Mouse (Mus musculus): ENCODE measurements at regions not wholly inside any gene's neighbourhood (a gene's known extent, or its start where the extent isn't known, plus 50 kb on each side); places are given as distances from the start of the nearest gene placed in this dataset.
A peak's percentile ranks its signal among the peaks of the same experiment; 100 is the strongest.

GRCm38 (mm10) chr13:117423558-117423957 is 178.6 kb upstream of the Hcn1 start:
- no peaks in the 10 kb centered on the region for H3K27me3 ChIP-seq (ENCODE audit: control insufficient read depth, insufficient read depth, low read length)
- WGBS = 90% methylated on average over 4 of the region's 4 CpGs

DNA sequence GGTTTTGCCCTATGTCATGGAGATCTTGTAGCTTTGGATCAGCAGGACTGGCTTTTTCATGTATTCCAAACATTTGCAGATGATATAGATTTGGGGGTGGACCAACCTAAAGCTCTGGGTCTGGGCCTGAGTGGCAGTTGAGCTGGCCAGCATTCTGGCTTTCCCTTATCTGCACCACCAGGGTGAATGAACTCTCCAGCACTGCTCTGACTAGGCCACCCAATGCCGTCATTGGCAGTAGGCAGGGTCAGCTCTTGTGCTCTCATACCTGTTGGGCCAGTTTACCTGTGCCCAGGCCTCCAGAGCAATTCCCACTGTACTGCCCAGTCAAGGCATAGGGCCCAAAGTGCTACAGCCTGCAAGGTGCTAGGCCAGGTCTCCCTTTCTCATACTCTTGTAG is 177.1 kb upstream of the Hcn1 start:
- H3K36me3 ChIP-seq (ENCODE audit: control insufficient read depth, insufficient read depth, low read length) = no peaks in the 10 kb centered on the region
- no peaks in the 10 kb centered on the region for H3K4me1 ChIP-seq (ENCODE audit: control insufficient read depth, insufficient read depth, low read length)
- no peaks in the 10 kb centered on the region for H3K27me3 ChIP-seq (ENCODE audit: control insufficient read depth, insufficient read depth, low read length)
- ATAC-seq (ENCODE audit: insufficient number of reproducible peaks, low FRiP score, low TSS enrichment, low read depth) = 0 out of 2 replicates have a peak, but pooled peaks have one; percentile 41
- no peak overlapping the region for H3K27ac ChIP-seq (replicated peaks; ENCODE audit: low read depth, low read length)
- WGBS = 92% methylated on average over 1 of the region's 1 CpGs
- no peak for DNase-seq (ENCODE audit: low spot score)
- H3K4me2 ChIP-seq (ENCODE audit: low read depth, severe bottlenecking) = no peak overlapping the region
- no peaks in the 10 kb centered on the region for H3K9me3 ChIP-seq (ENCODE audit: control insufficient read depth, low read length)
- no peak overlapping the region for H3K9ac ChIP-seq (ENCODE audit: low read length)
- no peak overlapping the region for H3K4me3 ChIP-seq (ENCODE audit: low read depth, low read length)

More at GRCm38 (mm10) chr13:117423558-117423957, 178.6 kb upstream of the Hcn1 start:
- no peaks in the 10 kb centered on the region for H3K4me1 ChIP-seq (ENCODE audit: control insufficient read depth, insufficient read depth, low read length)
- H3K36me3 ChIP-seq (ENCODE audit: control insufficient read depth, insufficient read depth, low read length) = no peaks in the 10 kb centered on the region
- no peak overlapping the region for H3K4me3 ChIP-seq (ENCODE audit: low read depth, low read length)
- DNase-seq (ENCODE audit: low spot score) (no peak), ATAC-seq (ENCODE audit: insufficient number of reproducible peaks, low FRiP score, low TSS enrichment, low read depth) (no peak)
- no peak overlapping the region for H3K4me2 ChIP-seq (ENCODE audit: low read depth, severe bottlenecking)
- no peak overlapping the region for H3K27ac ChIP-seq (replicated peaks; ENCODE audit: low read depth, low read length)
- H3K9ac ChIP-seq (ENCODE audit: low read length) = no peak overlapping the region
- H3K9me3 ChIP-seq (ENCODE audit: control insufficient read depth, low read length) = no peaks in the 10 kb centered on the region

GRCm38 (mm10) chr13:117467407-117467806 is 134.7 kb upstream of the Hcn1 start:
- Histone ChIP-seq H3K36me3 (ENCODE audit: control insufficient read depth, insufficient read depth, low read length) (no peaks in the 10 kb centered on the region), H3K9ac (ENCODE audit: low read length) (no peak overlapping the region), H3K4me1 (ENCODE audit: control insufficient read depth, insufficient read depth, low read length) (no peaks in the 10 kb centered on the region), H3K4me2 (ENCODE audit: low read depth, severe bottlenecking) (no peak overlapping the region), H3K27me3 (ENCODE audit: control insufficient read depth, insufficient read depth, low read length) (no peaks in the 10 kb centered on the region), H3K4me3 (ENCODE audit: low read depth, low read length) (no peak overlapping the region), H3K27ac (replicated peaks; ENCODE audit: low read depth, low read length) (no peak overlapping the region), H3K9me3 (ENCODE audit: control insufficient read depth, low read length) (no peaks in the 10 kb centered on the region)
- DNase-seq (ENCODE audit: low spot score) (no peak), ATAC-seq (ENCODE audit: insufficient number of reproducible peaks, low FRiP score, low TSS enrichment, low read depth) (no peak)
- 81% methylated on average over 3 of the region's 3 CpGs for WGBS

DNA sequence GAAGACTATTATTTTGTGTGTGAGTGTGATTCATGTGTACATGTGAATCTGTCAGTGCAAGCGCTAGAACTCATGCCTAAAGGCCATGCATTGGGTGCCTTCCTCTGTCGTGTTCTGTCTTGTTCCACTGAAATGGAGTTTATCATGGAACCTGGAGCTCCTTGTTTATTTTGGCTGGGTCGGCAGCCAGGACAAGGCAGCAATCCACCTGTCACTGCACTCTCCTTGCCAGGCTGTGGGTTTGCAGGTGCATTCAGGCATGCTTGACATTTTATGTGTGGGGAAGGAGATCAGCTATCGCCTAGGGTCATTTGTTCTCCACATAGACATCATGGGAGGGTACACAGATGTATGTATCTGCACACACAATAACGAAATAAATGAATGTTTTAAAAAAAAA is 129.4 kb upstream of the Hcn1 start:
- Histone ChIP-seq H3K4me3 (ENCODE audit: low read depth, low read length) (no peak overlapping the region), H3K9ac (ENCODE audit: low read length) (no peak overlapping the region), H3K4me1 (ENCODE audit: control insufficient read depth, insufficient read depth, low read length) (no peaks in the 10 kb centered on the region), H3K27me3 (ENCODE audit: control insufficient read depth, insufficient read depth, low read length) (no peaks in the 10 kb centered on the region), H3K9me3 (ENCODE audit: control insufficient read depth, low read length) (no peaks in the 10 kb centered on the region), H3K36me3 (ENCODE audit: control insufficient read depth, insufficient read depth, low read length) (no peaks in the 10 kb centered on the region), H3K27ac (replicated peaks; ENCODE audit: low read depth, low read length) (no peak overlapping the region), H3K4me2 (ENCODE audit: low read depth, severe bottlenecking) (no peak overlapping the region)
- ATAC-seq (ENCODE audit: insufficient number of reproducible peaks, low FRiP score, low TSS enrichment, low read depth) (no peak), DNase-seq (ENCODE audit: low spot score) (no peak)
- 77% methylated on average over 5 of the region's 5 CpGs for WGBS

DNA sequence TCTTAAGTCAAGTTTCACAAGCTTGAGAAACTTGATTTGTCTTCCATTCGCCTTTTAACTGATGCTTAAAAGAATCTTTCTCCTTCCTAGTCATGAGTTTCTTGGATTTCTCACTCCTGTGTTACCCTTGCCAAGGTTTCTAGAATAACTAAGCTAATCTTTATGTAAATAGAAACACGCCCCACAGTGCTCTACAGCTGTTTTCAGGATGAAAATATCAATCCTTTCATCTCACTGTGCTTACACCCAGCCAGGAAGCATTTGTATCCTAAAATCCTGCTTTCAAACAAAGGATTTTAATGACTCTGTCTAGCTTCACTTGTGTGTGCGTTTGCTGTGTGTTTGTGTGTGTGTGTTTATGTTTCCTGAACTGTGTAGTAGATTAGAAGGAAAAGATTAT is 119.5 kb upstream of the Hcn1 start:
- no peak overlapping the region for H3K27ac ChIP-seq (replicated peaks; ENCODE audit: low read depth, low read length)
- no peaks in the 10 kb centered on the region for H3K9me3 ChIP-seq (ENCODE audit: control insufficient read depth, low read length)
- no peaks in the 10 kb centered on the region for H3K4me1 ChIP-seq (ENCODE audit: control insufficient read depth, insufficient read depth, low read length)
- ATAC-seq (ENCODE audit: insufficient number of reproducible peaks, low FRiP score, low TSS enrichment, low read depth) (no peak), DNase-seq (ENCODE audit: low spot score) (no peak)
- no peaks in the 10 kb centered on the region for H3K36me3 ChIP-seq (ENCODE audit: control insufficient read depth, insufficient read depth, low read length)
- no peak overlapping the region for H3K4me2 ChIP-seq (ENCODE audit: low read depth, severe bottlenecking)
- WGBS = 59% methylated on average over 3 of the region's 3 CpGs
- H3K4me3 ChIP-seq (ENCODE audit: low read depth, low read length) = no peak overlapping the region
- H3K27me3 ChIP-seq (ENCODE audit: control insufficient read depth, insufficient read depth, low read length) = no peaks in the 10 kb centered on the region
- H3K9ac ChIP-seq (ENCODE audit: low read length) = no peak overlapping the region

DNA sequence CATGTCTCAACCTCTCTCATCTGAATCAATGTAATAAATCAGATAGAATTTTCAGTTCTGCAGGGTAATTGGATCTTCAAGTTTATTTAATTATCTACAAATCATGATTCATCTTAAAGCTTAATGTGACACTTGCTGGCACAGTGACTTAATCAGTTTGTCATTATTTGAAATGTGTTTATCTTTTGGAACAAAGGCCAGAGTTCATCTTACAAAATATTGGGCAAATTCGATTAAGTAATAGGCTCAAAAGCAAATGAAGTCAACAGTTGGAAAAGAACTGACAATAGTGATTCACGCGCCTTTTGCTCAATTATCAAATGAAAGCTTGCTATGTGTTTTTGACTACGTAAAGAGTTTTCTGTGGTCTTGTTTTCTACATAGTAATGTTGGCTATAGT is 93.4 kb upstream of the Hcn1 start:
- H3K4me2 ChIP-seq (ENCODE audit: low read depth, severe bottlenecking) = no peak overlapping the region
- no peak overlapping the region for H3K27ac ChIP-seq (replicated peaks; ENCODE audit: low read depth, low read length)
- H3K4me3 ChIP-seq (ENCODE audit: low read depth, low read length) = no peak overlapping the region
- H3K9ac ChIP-seq (ENCODE audit: low read length) = no peak overlapping the region
- H3K4me1 ChIP-seq (ENCODE audit: control insufficient read depth, insufficient read depth, low read length) = no peaks in the 10 kb centered on the region
- H3K27me3 ChIP-seq (ENCODE audit: control insufficient read depth, insufficient read depth, low read length) = no peaks in the 10 kb centered on the region
- no peak for ATAC-seq (ENCODE audit: insufficient number of reproducible peaks, low FRiP score, low TSS enrichment, low read depth)
- H3K9me3 ChIP-seq (ENCODE audit: control insufficient read depth, low read length) = no peaks in the 10 kb centered on the region
- DNase-seq (ENCODE audit: low spot score) = no peak
- no peaks in the 10 kb centered on the region for H3K36me3 ChIP-seq (ENCODE audit: control insufficient read depth, insufficient read depth, low read length)
- 93% methylated on average over 4 of the region's 4 CpGs for WGBS

DNA sequence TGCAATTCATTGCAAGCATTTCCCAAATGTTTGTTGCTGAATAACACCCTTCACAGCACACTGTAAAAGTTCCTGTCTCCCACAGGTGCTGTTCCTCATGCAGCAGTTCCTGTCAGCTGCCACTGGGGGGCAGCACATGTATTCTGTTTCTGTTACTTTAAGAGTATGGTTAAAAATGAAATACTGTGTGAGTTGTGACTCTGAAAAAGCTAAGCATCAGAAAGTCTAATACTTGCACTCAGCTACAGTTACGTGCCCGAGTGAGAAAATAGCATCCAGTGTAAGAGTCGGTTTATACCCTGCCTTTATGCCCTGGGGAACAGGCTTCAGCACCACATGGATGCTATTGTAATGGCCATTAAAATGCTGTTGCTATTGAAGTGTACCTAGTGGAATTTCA is 52.0 kb upstream of the Hcn1 start:
- Histone ChIP-seq H3K9me3 (ENCODE audit: control insufficient read depth, low read length) (no peaks in the 10 kb centered on the region), H3K4me1 (ENCODE audit: control insufficient read depth, insufficient read depth, low read length) (no peaks in the 10 kb centered on the region), H3K36me3 (ENCODE audit: control insufficient read depth, insufficient read depth, low read length) (no peaks in the 10 kb centered on the region), H3K27me3 (ENCODE audit: control insufficient read depth, insufficient read depth, low read length) (no peaks in the 10 kb centered on the region), H3K9ac (ENCODE audit: low read length) (no peak overlapping the region), H3K27ac (replicated peaks; ENCODE audit: low read depth, low read length) (no peak overlapping the region), H3K4me3 (ENCODE audit: low read depth, low read length) (no peak overlapping the region), H3K4me2 (ENCODE audit: low read depth, severe bottlenecking) (no peak overlapping the region)
- ATAC-seq (ENCODE audit: insufficient number of reproducible peaks, low FRiP score, low TSS enrichment, low read depth) (peak; percentile 57; the same call in 1 of the 2 replicates), DNase-seq (ENCODE audit: low spot score) (peak; percentile 59)
- WGBS = 43% methylated on average over 3 of the region's 3 CpGs

Data from limb, embryonic 11.5 days (tissue).